Mouse (Mus musculus) mature B cell (primary cell): ENCODE measurements around the gene Fnip1.
"Not testable (repeated sequence)": the region's sequence is repeated elsewhere in the genome, so short reads cannot be mapped to it uniquely, and the experiment has no call there.

Experiments used
- in situ Hi-C: fragments of 300-500 bp; cut with MboI; formaldehyde crosslinking; loops from 2 replicates; pipeline ENCODE4 v1.14.3; 2019

The Fnip1 gene

DNA sequence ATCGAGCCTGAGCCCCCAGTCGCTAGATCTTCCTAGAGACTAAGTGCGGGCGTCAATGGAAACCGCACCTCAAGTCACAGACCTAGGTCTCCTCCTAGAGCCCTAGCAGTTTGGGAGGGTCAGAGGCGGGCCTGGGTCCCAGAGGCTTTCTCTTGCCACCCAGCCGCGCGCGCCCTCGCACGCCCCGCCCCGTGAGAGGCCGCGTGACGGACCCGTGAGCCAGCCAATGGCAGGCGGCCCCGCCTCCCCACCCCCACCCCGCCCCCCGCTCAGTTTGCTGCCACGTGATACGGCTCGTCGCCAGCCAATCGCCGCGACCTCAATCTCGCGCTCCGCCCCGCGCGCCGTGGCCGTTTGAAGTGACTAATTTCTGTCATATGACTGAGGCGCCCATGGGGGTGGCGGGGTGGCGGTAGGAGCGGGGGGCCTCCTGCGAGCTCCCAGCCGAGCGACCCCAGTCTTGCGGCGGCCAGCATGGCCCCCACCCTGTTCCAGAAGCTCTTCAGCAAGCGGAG is at the start of gene Fnip1:
Fnip1 (plus strand) TSS at position 377 of the 515 bp plus-strand sequence.
- in situ Hi-C loops: no loop called here

DNA sequence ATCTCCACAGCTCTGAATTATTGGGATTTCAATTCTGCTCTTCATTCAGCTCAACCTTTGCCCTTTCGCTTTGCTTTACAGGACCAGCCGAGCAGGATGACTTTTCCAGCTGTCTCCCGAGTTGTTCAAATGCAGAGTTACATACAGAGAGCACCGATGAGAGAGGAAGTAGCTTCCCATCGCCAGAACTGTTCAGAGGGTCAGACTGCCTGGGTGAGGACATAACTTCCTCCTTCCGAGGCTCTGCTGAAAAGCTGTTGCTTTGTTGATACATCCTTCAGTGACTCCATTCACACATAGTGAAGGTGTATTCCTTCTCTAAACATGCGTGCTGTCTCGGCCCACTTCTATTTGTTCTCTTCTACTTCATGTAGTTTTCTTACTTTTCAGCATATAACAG is 47.6 kb upstream of the Fnip1 start:
- in situ Hi-C loops: no loop called here

GRCm38 (mm10) chr11:54391326-54391725 is 46.7 kb upstream of the Fnip1 start:
- in situ Hi-C loops: no loop called here

DNA sequence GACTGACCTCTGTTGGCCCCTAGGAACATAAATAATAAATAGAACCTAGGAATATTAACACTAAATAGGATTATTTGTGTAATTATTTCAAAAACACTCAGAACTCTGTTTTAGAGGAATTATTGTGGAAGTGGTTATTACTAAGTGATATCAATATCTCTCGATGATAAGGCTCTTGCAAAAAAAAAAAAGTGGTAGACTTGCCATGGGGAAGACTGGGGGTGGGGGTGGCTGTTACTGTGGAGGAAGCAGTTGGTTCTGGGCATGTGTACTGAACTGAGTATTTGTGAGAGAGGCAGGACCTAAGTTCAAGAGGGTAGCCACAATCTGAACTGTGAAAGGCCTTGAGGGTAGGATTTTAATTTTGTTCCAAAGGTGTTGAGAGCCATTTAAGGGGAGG is 41.3 kb upstream of the Fnip1 start:
- in situ Hi-C loops: no loop called here

DNA sequence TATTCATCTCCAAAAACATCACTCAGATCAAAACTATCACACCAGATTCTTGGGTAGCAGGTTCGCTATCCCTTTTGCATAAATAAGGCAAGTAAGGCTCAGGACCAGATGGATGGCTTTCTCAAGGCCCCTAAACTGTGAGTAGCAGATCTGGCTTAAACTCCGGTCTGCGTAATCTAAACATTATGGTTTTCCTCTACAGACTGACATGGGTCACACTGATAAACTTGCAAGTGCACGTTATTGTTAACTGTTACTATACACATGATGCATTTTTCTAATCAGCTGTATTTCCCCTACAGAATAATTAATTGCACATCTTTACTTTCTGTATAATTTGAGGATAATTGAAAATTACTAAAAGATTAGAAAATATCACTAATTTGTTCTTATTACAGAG is 39.9 kb upstream of the Fnip1 start:
- in situ Hi-C loops: no loop called here

- in situ Hi-C loops: not testable (repeated sequence)
Observed at GRCm38 (mm10) chr11:54400803-54401202, 37.2 kb upstream of the Fnip1 start.

GRCm38 (mm10) chr11:54404885-54405284 is 33.1 kb upstream of the Fnip1 start:
- in situ Hi-C loops: no loop called here

DNA sequence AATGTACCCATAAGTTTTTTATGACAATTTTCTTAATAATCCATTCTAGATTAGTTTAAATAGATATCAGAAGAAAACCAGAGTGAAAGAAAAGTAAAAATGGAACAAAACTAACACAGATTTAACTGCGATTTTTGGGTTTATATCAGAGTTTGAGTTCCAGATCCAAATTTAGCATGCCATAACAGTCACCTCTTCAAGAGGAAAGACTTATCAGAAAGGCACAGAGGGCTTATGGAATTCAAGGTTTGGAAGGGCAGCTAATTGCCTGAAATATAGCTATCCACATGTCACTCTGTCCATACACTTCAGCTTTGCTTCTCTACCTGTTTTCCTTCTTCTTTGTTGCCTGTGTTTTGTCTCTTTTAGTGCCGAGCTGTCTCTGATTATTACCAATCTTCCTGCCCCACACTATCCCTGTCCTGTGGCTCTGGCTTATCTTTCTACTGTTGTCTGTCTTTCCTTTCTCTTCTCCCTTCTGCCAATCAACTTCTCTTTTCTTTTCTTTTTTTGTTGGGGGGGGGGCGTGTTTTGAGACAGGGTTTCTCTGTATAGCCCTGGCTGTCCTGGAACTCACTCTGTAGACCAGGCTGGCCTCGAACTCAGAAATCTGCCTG is 31.0 kb upstream of the Fnip1 start:
- in situ Hi-C loops: no loop called here

DNA sequence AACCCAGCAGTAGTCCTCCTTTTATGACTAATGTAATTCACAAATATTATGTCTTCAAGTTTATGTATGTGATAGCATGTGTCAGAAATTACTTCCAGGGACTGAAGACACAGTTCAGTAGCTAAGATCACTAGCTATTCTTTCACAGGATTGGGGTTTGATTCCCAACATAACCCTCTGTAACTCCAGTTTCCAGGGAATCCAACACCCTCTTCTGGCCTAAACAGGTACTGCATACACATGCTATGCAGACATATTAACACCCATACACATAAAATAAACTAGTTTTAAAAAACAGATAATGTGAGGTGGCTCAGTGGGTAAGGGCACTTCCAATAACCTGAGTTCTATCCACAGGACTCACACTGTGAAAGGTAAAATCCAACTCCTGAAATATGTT is 27.4 kb upstream of the Fnip1 start:
- in situ Hi-C loops: no loop called here

DNA sequence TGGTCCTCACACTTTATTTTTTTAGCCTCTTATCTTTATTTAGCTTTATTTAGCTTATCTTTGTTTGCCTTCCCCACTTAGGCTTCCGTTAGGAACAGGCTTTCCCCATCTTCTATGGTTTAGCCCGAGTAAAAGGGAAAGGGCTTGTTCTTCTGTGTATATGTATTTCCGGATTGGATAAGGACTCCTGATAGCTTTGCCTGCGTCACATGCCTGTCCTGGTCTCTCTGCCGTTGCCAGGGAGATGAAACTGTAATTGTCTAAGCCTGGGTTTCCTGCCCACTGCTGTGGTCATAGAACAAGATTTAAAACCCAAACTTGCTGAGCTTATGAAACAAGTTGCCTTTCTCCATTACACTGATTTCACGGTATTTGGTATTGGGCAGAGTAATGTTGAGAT is 25.0 kb upstream of the Fnip1 start:
- in situ Hi-C loops: no loop called here

DNA sequence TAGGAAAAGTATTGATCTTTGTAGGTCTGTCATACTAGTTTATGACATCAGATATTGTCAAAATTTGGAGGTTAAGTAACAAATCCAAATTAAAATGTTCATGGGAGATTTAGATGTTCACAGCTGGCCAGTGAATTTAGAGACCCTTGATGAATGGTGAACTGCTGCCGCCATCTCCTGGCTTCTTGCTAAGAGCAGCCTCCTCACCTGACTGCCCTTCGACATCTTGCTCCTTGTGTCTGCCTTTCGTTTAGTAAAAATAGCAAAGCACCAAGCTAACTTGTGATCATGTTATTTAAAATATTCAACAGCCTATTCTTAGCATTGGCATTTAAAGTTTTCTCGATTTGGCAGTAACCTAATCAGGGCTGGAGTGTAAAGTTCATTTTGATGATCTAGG is 15.0 kb upstream of the Fnip1 start:
- in situ Hi-C loops: no loop called here

DNA sequence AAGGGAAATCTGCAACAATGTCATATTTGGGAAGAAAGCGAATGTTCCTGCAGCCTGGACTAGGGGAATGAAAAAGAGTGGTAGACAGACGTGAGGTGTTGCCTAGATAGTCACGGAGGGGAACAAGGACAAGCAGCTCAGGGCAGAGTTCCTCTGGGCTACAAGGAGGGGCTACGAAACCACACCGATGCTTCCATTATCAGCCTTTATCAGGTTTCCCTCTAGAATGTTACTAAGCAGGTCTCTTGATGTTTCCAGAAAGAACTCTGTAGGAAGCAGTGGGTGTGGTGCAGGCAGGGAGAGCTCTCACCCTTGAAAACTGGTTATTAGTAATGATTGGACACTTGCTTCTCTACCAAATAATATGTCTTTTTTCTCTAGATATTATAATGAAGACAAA is 11.7 kb upstream of the Fnip1 start:
- in situ Hi-C loops: no loop called here

DNA sequence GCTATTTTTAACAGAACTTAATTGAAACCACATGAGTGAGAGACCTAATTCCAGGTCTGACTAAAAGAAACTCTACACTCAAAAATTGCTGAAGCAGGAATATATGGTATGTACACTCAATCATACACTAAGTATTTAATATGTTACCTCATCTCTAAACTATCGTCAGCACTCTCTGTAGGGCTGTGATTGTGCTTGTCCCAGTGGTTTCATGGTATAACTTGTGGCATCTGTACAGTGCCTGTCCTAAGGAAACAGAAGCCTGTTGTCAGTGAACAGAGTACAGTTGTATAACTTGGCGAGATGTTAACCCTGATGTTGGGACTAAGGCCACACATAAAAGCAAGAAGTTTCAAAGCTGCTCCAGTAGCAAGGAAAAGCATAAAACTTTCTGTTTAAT is 10.9 kb upstream of the Fnip1 start:
- in situ Hi-C loops: no loop called here

GRCm38 (mm10) chr11:54427695-54428352 is 10.2 kb upstream of the Fnip1 start:
- in situ Hi-C loops: no loop called here

DNA sequence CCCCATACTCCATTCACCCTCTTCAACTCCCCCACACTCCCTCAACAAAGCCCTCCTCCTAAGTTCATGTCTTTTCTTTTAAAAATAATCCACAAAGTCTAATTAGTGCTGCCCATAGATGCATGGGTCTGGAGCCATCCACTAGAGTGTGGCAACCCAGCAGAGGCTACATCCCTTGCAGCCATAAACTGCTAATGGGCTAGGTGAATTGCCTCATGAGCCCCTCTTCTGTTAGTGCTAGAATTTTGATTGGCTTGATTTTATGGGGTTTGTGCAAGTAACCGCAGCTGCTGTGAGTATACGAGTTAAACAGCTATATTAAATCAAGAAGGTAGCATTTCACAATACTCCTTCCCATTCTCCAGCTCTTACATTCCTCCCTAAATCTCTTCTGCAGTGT is 8.8 kb upstream of the Fnip1 start:
- in situ Hi-C loops: no loop called here

DNA sequence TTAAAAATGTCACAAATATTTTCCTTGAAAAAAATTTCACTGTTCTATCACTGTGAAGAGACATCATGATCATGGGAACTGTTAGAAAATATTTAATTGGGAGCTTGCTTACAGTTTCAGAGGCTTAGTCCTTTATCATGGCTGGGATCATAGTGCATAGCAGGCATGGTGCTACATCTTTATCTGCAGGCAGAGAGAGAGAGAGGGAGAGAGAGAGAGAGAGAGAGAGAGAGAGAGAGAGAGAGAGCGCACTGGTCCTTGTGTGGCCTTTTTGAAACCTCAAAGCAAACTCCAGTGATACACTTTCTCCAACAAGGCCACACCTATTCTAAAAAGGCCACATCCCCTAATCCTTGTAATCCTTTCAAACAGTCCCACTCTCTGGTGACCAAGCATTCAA is 2.2 kb upstream of the Fnip1 start:
- in situ Hi-C loops: no loop called here

- in situ Hi-C loops: no loop called here
Observed at GRCm38 (mm10) chr11:54437310-54437822, 633 bp upstream of the Fnip1 start.

DNA sequence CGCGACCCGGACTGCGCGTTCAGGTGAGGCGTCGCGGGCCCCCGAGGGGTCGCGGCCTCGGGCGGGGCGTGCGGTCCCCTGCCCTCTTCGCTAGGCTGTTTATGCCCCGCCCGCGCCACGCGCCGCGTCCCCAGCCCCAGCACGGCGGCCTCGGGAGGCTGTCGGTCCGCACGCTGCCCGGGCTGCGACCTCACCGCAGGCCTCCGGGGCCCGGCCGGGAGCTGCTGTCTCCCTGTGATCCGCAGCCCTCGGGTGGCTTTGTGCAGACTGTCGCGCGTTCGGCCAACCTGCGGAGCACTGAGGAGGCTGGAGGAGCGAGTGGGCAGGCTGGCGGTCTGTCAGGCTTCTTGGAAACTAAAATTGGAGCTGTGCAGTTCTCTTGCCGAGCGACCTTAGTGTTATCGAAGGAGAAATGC is 375 bp downstream of the Fnip1 start:
- in situ Hi-C loops: no loop called here

DNA sequence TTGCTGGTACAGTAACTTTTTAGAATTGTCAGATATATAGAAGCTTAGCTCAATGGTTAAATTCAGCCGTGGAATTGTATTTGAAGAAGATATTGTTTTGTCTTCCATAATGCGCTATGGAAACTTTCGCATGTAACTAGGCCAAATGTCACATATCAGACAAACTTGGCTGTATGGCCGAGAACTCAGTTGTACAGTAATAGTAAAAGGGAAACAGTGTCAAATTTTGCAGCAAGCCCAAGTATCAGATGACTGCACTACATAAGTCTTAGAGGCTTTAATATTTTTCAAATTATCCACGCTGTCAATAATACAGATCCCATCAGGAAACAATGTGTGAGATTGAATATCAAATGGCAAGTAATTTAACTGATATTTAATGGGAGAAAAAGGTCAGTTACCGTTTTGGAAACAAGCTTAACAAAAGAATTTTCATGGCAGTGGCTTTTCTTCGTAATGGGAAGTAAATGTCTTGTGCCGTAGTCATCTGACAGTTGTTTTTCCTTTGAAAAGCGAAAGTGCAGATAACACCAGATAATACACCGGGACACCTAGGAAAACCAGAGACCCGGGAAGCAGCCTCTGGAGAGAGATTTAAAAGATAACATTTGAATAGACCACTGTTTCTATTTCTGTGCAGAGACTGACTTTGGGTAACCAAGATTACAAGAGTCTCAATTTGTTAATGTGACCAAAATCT is 1.1 kb downstream of the Fnip1 start:
- in situ Hi-C loops: no loop called here

- in situ Hi-C loops: no loop called here
Observed at GRCm38 (mm10) chr11:54439691-54440029, 1.7 kb downstream of the Fnip1 start.

GRCm38 (mm10) chr11:54450757-54451156 is 12.8 kb downstream of the Fnip1 start:
- in situ Hi-C loops: not testable (repeated sequence)

DNA sequence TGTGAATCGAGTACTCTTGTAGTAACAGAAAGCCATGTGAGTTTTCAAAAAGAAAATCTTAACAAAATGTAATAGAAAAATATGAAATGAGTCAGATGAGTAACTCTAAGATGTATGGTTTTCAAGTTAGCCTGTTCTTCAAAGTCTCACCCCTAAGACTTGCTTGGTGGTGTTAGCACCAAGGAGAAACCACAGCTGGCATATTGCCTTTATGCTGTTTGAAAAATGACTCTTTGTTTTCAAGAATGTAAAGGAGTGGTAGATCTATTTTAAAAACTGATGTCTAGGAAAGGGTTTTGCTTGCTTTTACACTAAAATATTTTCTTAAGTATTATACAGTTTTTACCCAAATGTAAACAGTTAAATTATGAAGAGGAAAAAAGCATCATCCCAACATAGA is 16.5 kb downstream of the Fnip1 start:
- in situ Hi-C loops: no loop called here

GRCm38 (mm10) chr11:54456875-54457274 is 18.9 kb downstream of the Fnip1 start:
- in situ Hi-C loops: no loop called here
